Mouse (Mus musculus): Measurements from ENCODE around the gene Samm50. TPM values are rescaled to one million over a fixed set of nuclear protein-coding genes. Genes with fewer than 3 reads are reported as not detected.

The Samm50 gene
- polyA plus RNA-seq (2017; shearing (Covaris generic)), result 100 to 1,000 TPM; 105 to 119 TPM

DNA sequence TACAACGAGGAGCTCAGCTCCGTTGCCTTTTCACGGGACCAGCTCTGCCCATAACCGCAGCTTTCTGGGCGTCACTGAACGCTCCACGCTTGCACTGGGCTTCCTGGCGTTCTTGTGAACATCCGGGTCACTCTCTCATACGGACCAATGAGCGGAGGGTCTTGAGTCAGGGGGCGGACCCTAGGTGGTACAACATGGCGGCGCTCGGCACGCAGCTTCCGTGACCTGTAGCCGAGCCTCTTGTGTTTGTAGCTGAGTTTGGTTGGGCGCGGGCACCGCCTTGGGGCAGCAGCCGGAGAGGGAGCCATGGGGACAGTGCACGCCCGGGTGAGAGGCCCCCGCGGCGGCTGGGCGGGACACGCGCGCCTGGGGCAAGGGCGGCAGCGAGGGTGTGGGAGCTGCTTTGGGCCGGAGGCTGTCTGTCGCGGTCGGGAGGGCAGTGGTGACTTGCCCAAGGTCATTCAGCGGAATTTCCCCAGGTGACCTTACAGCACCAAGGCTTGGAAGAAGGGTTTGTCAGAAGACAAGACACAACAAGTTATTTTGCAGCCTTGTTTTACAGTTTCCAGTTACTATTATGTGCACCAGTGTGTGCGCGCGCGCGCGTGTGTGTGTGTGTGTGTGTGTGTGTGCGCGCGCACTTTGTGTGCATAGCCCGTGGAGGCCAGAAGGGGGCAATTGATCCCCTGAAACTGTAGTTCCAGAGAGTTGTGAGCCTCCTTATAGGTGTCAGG lies at the start of gene Samm50:
TSS of gene Samm50 (plus strand) at position 184 of the 734 bp plus-strand sequence.

DNA sequence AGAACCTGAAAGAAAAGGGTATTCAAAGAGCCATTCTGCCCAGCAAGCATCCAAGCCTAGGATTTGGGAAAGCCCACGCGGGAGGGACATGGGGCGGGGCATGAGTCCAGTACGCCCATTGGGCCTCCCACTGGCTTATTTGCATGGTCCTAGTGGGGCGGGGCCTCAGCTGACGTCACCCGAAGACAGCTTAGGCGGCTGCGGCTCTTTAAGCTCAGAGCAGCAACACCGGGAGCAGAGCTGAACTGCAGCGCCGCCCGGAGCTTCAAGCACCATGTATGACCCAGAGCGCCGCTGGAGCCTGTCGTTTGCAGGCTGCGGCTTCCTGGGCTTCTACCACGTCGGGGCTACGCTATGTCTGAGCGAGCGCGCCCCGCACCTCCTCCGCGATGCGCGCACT lies 24.4 kb upstream of the Samm50 start, which contains the start of gene Pnpla3:
TSS of gene Pnpla3 (plus strand) at position 238 of the 400 bp plus-strand sequence.

DNA sequence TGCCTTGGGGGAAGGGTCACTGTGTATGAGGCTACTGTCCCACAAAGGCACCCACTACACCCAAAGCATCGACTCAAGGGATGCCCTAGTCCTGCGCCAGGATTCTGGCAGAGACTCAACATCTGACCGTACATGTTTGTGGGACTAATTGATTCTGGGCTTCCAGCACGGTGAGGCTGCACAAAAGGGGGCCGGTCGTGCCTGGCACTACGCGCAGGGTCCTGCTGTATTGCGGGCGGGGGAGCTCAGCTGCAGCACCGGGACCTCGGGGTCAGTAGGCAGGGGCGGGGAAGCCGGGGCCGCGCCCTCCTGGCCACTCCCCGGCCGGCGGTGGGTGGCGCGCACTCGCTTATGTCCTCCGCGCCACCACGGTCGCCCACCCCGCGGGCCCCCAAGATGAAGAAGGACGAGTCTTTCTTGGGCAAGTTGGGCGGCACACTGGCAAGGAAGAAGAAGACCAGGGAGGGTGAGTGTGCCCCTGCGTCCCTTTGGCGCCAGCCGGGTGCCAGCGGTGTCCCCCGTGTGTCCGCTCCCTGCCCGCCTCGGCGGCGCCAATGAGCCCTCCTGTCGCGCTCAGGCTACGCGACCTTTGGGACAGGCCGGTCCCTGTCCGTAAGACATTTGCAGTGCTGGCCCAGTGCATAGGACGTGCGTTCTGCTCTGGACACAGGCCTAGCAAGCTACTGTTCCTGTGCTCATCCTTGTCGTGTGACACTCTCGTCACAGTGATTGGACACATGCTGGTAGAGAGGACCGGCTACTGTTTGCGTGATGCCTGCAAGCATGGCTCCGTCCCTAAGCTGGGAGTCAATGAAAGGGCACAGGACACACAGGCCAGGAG lies 39.9 kb downstream of the Samm50 start, which contains the start of gene Parvb:
TSS of gene Parvb (plus strand) at position 323 of the 841 bp plus-strand sequence.

Other genes with a start within 250 kb of the Samm50 start
- gene Efcab6, start 126.9 kb upstream of the Samm50 start, polyA plus RNA-seq (2017; shearing (Covaris generic)), result not detected
- under 1 TPM in 1 of 2 experiments, not detected in 1; 0.39 TPM for gene Sult4a1, start 86.5 kb upstream of the Samm50 start, polyA plus RNA-seq (2017; shearing (Covaris generic))
- gene Pnpla5, start 69.1 kb upstream of the Samm50 start, polyA plus RNA-seq (2017; shearing (Covaris generic)), result not detected
- under 1 TPM in 1 of 2 experiments, not detected in 1; 0.17 TPM for gene Pnpla3, start 24.4 kb upstream of the Samm50 start, polyA plus RNA-seq (2017; shearing (Covaris generic))
- gene Parvb, start 39.8 kb downstream of the Samm50 start, polyA plus RNA-seq (2017; shearing (Covaris generic)), result 1 to 10 TPM in 1 of 2 experiments, under 1 TPM in 1; 0.29 to 1.4 TPM
- 100 to 1,000 TPM; 106 to 113 TPM for gene Parvg, start 131.8 kb downstream of the Samm50 start, polyA plus RNA-seq (2017; shearing (Covaris generic))